Mouse (Mus musculus): Measurements from ENCODE around the gene Cdca5. TPM values are rescaled to one million over a fixed set of nuclear protein-coding genes. Genes with fewer than 3 reads are reported as not detected.

The Cdca5 gene
- total RNA-seq, 2 experiments from 2014 or later, result 0.23 to 0.67 TPM

- peak; percentile 59 for DNase-seq
Measured at GRCm38 (mm10) chr19:6141394-6141749, 56.6 kb downstream of the Cdca5 start, which contains the start of gene Arl2. Gene Arl2, minus strand, starts transcription at chr19:6141548.

Small RNA genes within 50 kb of the gene (microRNA-seq; reads per million reads assigned to microRNA genes)
- gene Mir6988 (ENCODE audit: borderline replicate concordance in 2 of 2), result 0 to 0.74 reads per million in 2 experiments

Other genes with a start within 250 kb of the Cdca5 start
- 1 to 10 TPM; 3.7 to 6.4 TPM for gene Frmd8, start 209.7 kb upstream of the Cdca5 start, total RNA-seq (2021)
- 1 to 10 TPM in 1 of 2 experiments, under 1 TPM in 1; 0.59 to 1.3 TPM for gene Slc25a45, start 207.2 kb upstream of the Cdca5 start, total RNA-seq (2021)
- under 1 TPM; 0.15 to 0.35 TPM for gene Tigd3, start 190.8 kb upstream of the Cdca5 start, total RNA-seq (2021)
- gene Dpf2, start 172.0 kb upstream of the Cdca5 start, total RNA-seq (2021), result 10 to 100 TPM; 80.6 to 83.5 TPM
- 10 to 100 TPM; 12.0 to 13.0 TPM for gene Cdc42ep2, start 160.2 kb upstream of the Cdca5 start, total RNA-seq (2021)
- 10 to 100 TPM in 1 of 2 experiments, 1 to 10 TPM in 1; 9.2 to 10.8 TPM for gene Pola2, start 120.8 kb upstream of the Cdca5 start, total RNA-seq (2021)
- gene Slc22a20, start 98.8 kb upstream of the Cdca5 start, total RNA-seq (2021), result not detected
- 10 to 100 TPM; 76.8 to 81.5 TPM for gene Capn1, start 69.1 kb upstream of the Cdca5 start, total RNA-seq (2021)
- gene Syvn1, start 38.4 kb upstream of the Cdca5 start, total RNA-seq (2021), result 10 to 100 TPM; 15.2 to 16.2 TPM
- 10 to 100 TPM; 27.2 to 29.2 TPM for gene Mrpl49, start 27.2 kb upstream of the Cdca5 start, total RNA-seq (2021)
- 100 to 1,000 TPM; 317 to 352 TPM for gene Fau, start 27.1 kb upstream of the Cdca5 start, total RNA-seq (2021)
- gene Znhit2, start 23.8 kb upstream of the Cdca5 start, total RNA-seq (2021), result 1 to 10 TPM; 6.8 to 7.7 TPM
- gene Tm7sf2, start 16.6 kb upstream of the Cdca5 start, total RNA-seq (2021), result 1 to 10 TPM; 4.2 to 6.9 TPM
- gene Vps51, start 7.8 kb upstream of the Cdca5 start, total RNA-seq (2021), result 10 to 100 TPM; 18.0 to 19.1 TPM
- gene Tmem262, start 5.0 kb upstream of the Cdca5 start, total RNA-seq (2021), result not detected
- gene Gm28374, start 2.7 kb upstream of the Cdca5 start, total RNA-seq (2021), result not detected
- 10 to 100 TPM; 10.6 to 10.7 TPM for gene Zfpl1, start within 50 bp of the Cdca5 start, total RNA-seq (2021)
- gene AC131692.1, start 9.4 kb downstream of the Cdca5 start, total RNA-seq (2021), result not detected
- not detected for gene Naaladl1, start 20.8 kb downstream of the Cdca5 start, total RNA-seq (2021)
- 10 to 100 TPM in 1 of 2 experiments, 1 to 10 TPM in 1; 8.8 to 10.3 TPM for gene Sac3d1, start 33.7 kb downstream of the Cdca5 start, total RNA-seq (2021)
- 10 to 100 TPM in 1 of 2 experiments, 1 to 10 TPM in 1; 8.7 to 12.4 TPM for gene Snx15, start 43.3 kb downstream of the Cdca5 start, total RNA-seq (2021)
- under 1 TPM; 0.19 to 0.72 TPM for gene Batf2, start 56.0 kb downstream of the Cdca5 start, total RNA-seq (2021)
- gene Arl2, start 56.6 kb downstream of the Cdca5 start, total RNA-seq (2021), result 10 to 100 TPM; 53.8 to 59.2 TPM
- gene Majin, start 99.4 kb downstream of the Cdca5 start, total RNA-seq (2021), result not detected
- not detected for gene Gpha2, start 141.4 kb downstream of the Cdca5 start, total RNA-seq (2021)
- 10 to 100 TPM; 28.8 to 32.5 TPM for gene Ppp2r5b, start 150.9 kb downstream of the Cdca5 start, total RNA-seq (2021)
- 10 to 100 TPM; 15.3 to 16.7 TPM for gene Atg2a, start 156.7 kb downstream of the Cdca5 start, total RNA-seq (2021)
- gene Ehd1, start 191.7 kb downstream of the Cdca5 start, total RNA-seq (2021), result 10 to 100 TPM; 33.1 to 34.3 TPM
- 1 to 10 TPM; 4.0 to 5.1 TPM for gene Cdc42bpg, start 221.5 kb downstream of the Cdca5 start, total RNA-seq (2021)
- 1 to 10 TPM; 5.0 to 7.0 TPM for gene Men1, start 250.0 kb downstream of the Cdca5 start, total RNA-seq (2021)

All from gastrocnemius, postnatal 25 days (tissue).